Mouse (Mus musculus): ENCODE results near the gene Tmem87a.

GRCm38 (mm10) chr2:120389376-120389775 is 14.5 kb downstream of the Tmem87a start:
- no peak for TF ChIP-seq CTCF (IDR thresholded peaks at IDR 0.05; ENCODE audit: low read depth)
- no peak for TF ChIP-seq EP300 (IDR thresholded peaks at IDR 0.05; ENCODE audit: low read depth)

Measured in liver, embryonic 14.5 days (tissue).